Mouse (Mus musculus) heart, embryonic 14.5 days (tissue): ENCODE measurements at regions not wholly inside any gene's neighbourhood (a gene's known extent, or its start where the extent isn't known, plus 50 kb on each side); places are given as distances from the start of the nearest gene placed in this dataset.

Experiments used
- ATAC-seq: fragments of 200-750 bp; cut with Nextera tagmentation; 2 replicates; pipeline ENCODE4 v1.8.0; 2017; ENCODE audit warnings: low read depth, moderate TSS enrichment; ENCODE audit not compliant: insufficient number of reproducible peaks, insufficient read depth, low FRiP score
- H3K27ac ChIP-seq, 2 experiments: fragments of 200-500 bp in 1 of 2; fragments of 300-500 bp in 1 of 2; sonication (generic) in 1 of 2; replicated peaks in 1 of 2; 2 replicates each; pipeline ENCODE4 v1.5.1; 2012 to 2014; ENCODE audit warnings: low read depth in 2 of 2, low read length in 2 of 2, control low read depth in 1 of 2, mild to moderate bottlenecking in 1 of 2, mixed read lengths in 1 of 2; ENCODE audit not compliant: control insufficient read depth in 1 of 2, insufficient read depth in 1 of 2
- H3K27me3 ChIP-seq: fragments of 300-500 bp; sonication (generic); 2 replicates; pipeline ENCODE4 v1.6.1; 2014; ENCODE audit warnings: mild to moderate bottlenecking, low read length, control low read depth; ENCODE audit not compliant: control insufficient read depth, insufficient read depth
- H3K36me3 ChIP-seq: fragments of 300-500 bp; sonication (generic); 2 replicates; pipeline ENCODE4 v1.6.1; 2014; ENCODE audit warnings: mild to moderate bottlenecking, control low read depth, low read length, mixed read lengths; ENCODE audit not compliant: control insufficient read depth, insufficient read depth
- H3K4me1 ChIP-seq, 2 experiments: fragments of 200-500 bp in 1 of 2; fragments of 300-500 bp in 1 of 2; sonication (generic) in 1 of 2; 2 replicates each; pipeline ENCODE4 v1.6.1; 2012 to 2014; ENCODE audit warnings: low read length in 2 of 2, control low read depth in 1 of 2, mixed read lengths in 1 of 2; ENCODE audit not compliant: control insufficient read depth in 2 of 2, insufficient read depth in 2 of 2
- H3K4me2 ChIP-seq: fragments of 300-500 bp; sonication (generic); 2 replicates; pipeline ENCODE4 v1.6.1; 2014; ENCODE audit warnings: mild to moderate bottlenecking, low read length
- H3K4me3 ChIP-seq, 2 experiments: fragments of 200-500 bp in 1 of 2; fragments of 300-500 bp in 1 of 2; sonication (generic) in 1 of 2; 2 replicates each; pipeline ENCODE4 v1.5.1; 2012 to 2014; ENCODE audit warnings: low read length in 2 of 2, mild to moderate bottlenecking in 2 of 2, control low read depth in 1 of 2, low read depth in 1 of 2, moderate library complexity in 1 of 2; ENCODE audit not compliant: control insufficient read depth in 1 of 2, insufficient read depth in 1 of 2
- H3K9ac ChIP-seq: fragments of 300-500 bp; sonication (generic); 2 replicates; pipeline ENCODE4 v1.6.1; 2014; ENCODE audit warnings: mild to moderate bottlenecking, low read length
- H3K9me3 ChIP-seq: fragments of 300-500 bp; sonication (generic); 2 replicates; pipeline ENCODE4 v1.6.1; 2016; ENCODE audit warnings: low read length, control low read depth; ENCODE audit not compliant: control insufficient read depth
- WGBS: fragments of 180-500 bp; shearing (Covaris S2); extraction: QIAGEN DNeasy Blood & Tissue Kit; methylation state at CpG from one replicate; pipeline ENCODE4 v1.1.7; 2014; 5-methylcytosine and 5-hydroxymethylcytosine counted together

GRCm38 (mm10) chr1:164564847-164565246 lies 106.7 kb upstream of the Atp1b1 start:
- H3K9ac ChIP-seq, result no peak overlapping the region
- 85% methylated on average over 6 of the region's 6 CpGs for WGBS
- no peak for ATAC-seq
- no peaks in the 10 kb centered on the region for H3K27me3 ChIP-seq
- H3K27ac ChIP-seq, result no peak overlapping the region
- H3K4me2 ChIP-seq, result no peak overlapping the region
- no peak overlapping the region for H3K4me3 ChIP-seq
- H3K4me1 ChIP-seq, result peaks cover 1 to 7% of the 10 kb centered on the region in 2 experiments
- H3K36me3 ChIP-seq, result no peaks in the 10 kb centered on the region
- H3K9me3 ChIP-seq, result no peaks in the 10 kb centered on the region

GRCm38 (mm10) chr1:164559546-164560228 lies 101.5 kb upstream of the Atp1b1 start:
- 61% methylated on average over 4 of the region's 4 CpGs for WGBS
- ATAC-seq, result no peak
- Histone ChIP-seq H3K4me1 (peaks cover 3 to 10% of the 10 kb centered on the region in 2 experiments), H3K27ac (no peak overlapping the region; a peak in 1 of 4 replicates), H3K9me3 (no peaks in the 10 kb centered on the region), H3K4me2 (no peak overlapping the region), H3K9ac (no peak overlapping the region), H3K27me3 (no peaks in the 10 kb centered on the region), H3K36me3 (no peaks in the 10 kb centered on the region), H3K4me3 (no peak overlapping the region)

GRCm38 (mm10) chr1:164552658-164553057 lies 94.5 kb upstream of the Atp1b1 start:
- 3% methylated on average over 4 of the region's 4 CpGs for whole genome bisulfite sequencing
- ATAC-seq, result peak; percentile 62; the same call in 1 of the 2 replicates
- no peak overlapping the region for H3K9ac ChIP-seq

GRCm38 (mm10) chr1:164551019-164551418 lies 92.9 kb upstream of the Atp1b1 start:
- Histone ChIP-seq H3K27me3 (no peaks in the 10 kb centered on the region), H3K27ac (peak overlapping the region; percentile 65 to 84), H3K9me3 (no peaks in the 10 kb centered on the region), H3K9ac (no peak overlapping the region), H3K36me3 (no peaks in the 10 kb centered on the region), H3K4me3 (no peak overlapping the region), H3K4me1 (peaks cover 17 to 34% of the 10 kb centered on the region in 2 experiments; a peak in 3 of 4 replicates), H3K4me2 (no peak overlapping the region)
- ATAC-seq, result no peak
- WGBS, result 46% methylated on average over 2 of the region's 2 CpGs

More at GRCm38 (mm10) chr1:164552658-164553057, 94.5 kb upstream of the Atp1b1 start:
- H3K4me1 ChIP-seq, result peaks cover 17 to 34% of the 10 kb centered on the region in 2 experiments; a peak in 3 of 4 replicates
- H3K9me3 ChIP-seq, result no peaks in the 10 kb centered on the region
- peak overlapping the region; percentile 87 for H3K27ac ChIP-seq
- no peaks in the 10 kb centered on the region for H3K27me3 ChIP-seq
- peak overlapping the region; percentile 34; the same call in 1 of the 2 replicates for H3K4me2 ChIP-seq
- no peak overlapping the region for H3K4me3 ChIP-seq
- no peaks in the 10 kb centered on the region for H3K36me3 ChIP-seq

GRCm38 (mm10) chr1:164550596-164550995 lies 92.4 kb upstream of the Atp1b1 start:
- Histone ChIP-seq H3K4me1 (peaks cover 17 to 34% of the 10 kb centered on the region in 2 experiments; a peak in 3 of 4 replicates), H3K4me2 (no peak overlapping the region), H3K36me3 (no peaks in the 10 kb centered on the region), H3K27me3 (no peaks in the 10 kb centered on the region), H3K27ac (peak overlapping the region; percentile 65 to 84), H3K9ac (no peak overlapping the region), H3K9me3 (no peaks in the 10 kb centered on the region), H3K4me3 (no peak overlapping the region)
- no peak for ATAC-seq
- WGBS, result 55% methylated on average over 3 of the region's 3 CpGs

- WGBS, result 54% methylated on average over 8 of the region's 8 CpGs
Observed at GRCm38 (mm10) chr1:164548071-164548470, 89.9 kb upstream of the Atp1b1 start.

GRCm38 (mm10) chr1:164545843-164546242 lies 87.7 kb upstream of the Atp1b1 start:
- no peak overlapping the region for H3K4me3 ChIP-seq
- ATAC-seq, result no peak
- no peak overlapping the region for H3K9ac ChIP-seq
- no peak overlapping the region for H3K27ac ChIP-seq
- peaks cover 8 to 9% of the 10 kb centered on the region in 2 experiments; a peak in 3 of 4 replicates for H3K4me1 ChIP-seq
- H3K27me3 ChIP-seq, result no peaks in the 10 kb centered on the region
- no peak overlapping the region for H3K4me2 ChIP-seq
- H3K9me3 ChIP-seq, result no peaks in the 10 kb centered on the region
- WGBS, result 72% methylated on average over 4 of the region's 4 CpGs
- no peaks in the 10 kb centered on the region for H3K36me3 ChIP-seq

More at GRCm38 (mm10) chr1:164548071-164548470, 89.9 kb upstream of the Atp1b1 start:
- Histone ChIP-seq H3K4me3 (no peak overlapping the region), H3K4me1 (peaks cover 19 to 24% of the 10 kb centered on the region in 2 experiments; a peak in 3 of 4 replicates), H3K27me3 (no peaks in the 10 kb centered on the region), H3K4me2 (no peak overlapping the region), H3K36me3 (no peaks in the 10 kb centered on the region), H3K27ac (no peak overlapping the region), H3K9me3 (no peaks in the 10 kb centered on the region), H3K9ac (no peak overlapping the region)
- ATAC-seq, result no peak
